Mouse (Mus musculus): Measurements from ENCODE around the gene Ppp1r12b. TPM values are rescaled to one million over a fixed set of nuclear protein-coding genes. Genes with fewer than 3 reads are reported as not detected.

Ppp1r12b gene
- polyA plus RNA-seq, 1 experiment: 16.0 TPM

GRCm38 (mm10) chr1:134817916-134818595 is 137.7 kb downstream of the Ppp1r12b start:
- DNase-seq: no peak
- no peak overlapping the region for H3K4me3 ChIP-seq (ENCODE audit: control insufficient read depth, insufficient read depth, low read length)
- H3K27me3 ChIP-seq (ENCODE audit: control insufficient read depth, insufficient read depth, low read length): no peaks in the 10 kb centered on the region
- no peaks in the 10 kb centered on the region for H3K4me1 ChIP-seq (replicated peaks; ENCODE audit: control insufficient read depth, insufficient read depth, low read length)
- H3K27ac ChIP-seq (ENCODE audit: control insufficient read depth, insufficient read depth, low read length): no peak overlapping the region
- WGBS: 97% methylated on average over 6 of the region's 6 CpGs
- no peaks in the 10 kb centered on the region for H3K36me3 ChIP-seq (ENCODE audit: control insufficient read depth, insufficient read depth, low read length)
- no peak for TF ChIP-seq CTCF (IDR thresholded peaks at IDR 0.05; ENCODE audit: borderline replicate concordance, control insufficient read depth, extremely low read depth, insufficient read depth, low read length, poor library complexity)

GRCm38 (mm10) chr1:134817120-134817519 is 138.6 kb downstream of the Ppp1r12b start:
- WGBS: 100% methylated on average over 1 of the region's 1 CpGs
- DNase-seq: no peak
- no peak overlapping the region for H3K4me3 ChIP-seq (ENCODE audit: control insufficient read depth, insufficient read depth, low read length)
- no peak overlapping the region for H3K27ac ChIP-seq (ENCODE audit: control insufficient read depth, insufficient read depth, low read length)
- TF ChIP-seq POLR2A (IDR thresholded peaks at IDR 0.05; ENCODE audit: control insufficient read depth, extremely low read depth, insufficient read depth, low read length, poor library complexity): no peak
- TF ChIP-seq CTCF (IDR thresholded peaks at IDR 0.05; ENCODE audit: borderline replicate concordance, control insufficient read depth, extremely low read depth, insufficient read depth, low read length, poor library complexity): no peak
- H3K36me3 ChIP-seq (ENCODE audit: control insufficient read depth, insufficient read depth, low read length): no peaks in the 10 kb centered on the region
- no peaks in the 10 kb centered on the region for H3K27me3 ChIP-seq (ENCODE audit: control insufficient read depth, insufficient read depth, low read length)
- no peaks in the 10 kb centered on the region for H3K4me1 ChIP-seq (replicated peaks; ENCODE audit: control insufficient read depth, insufficient read depth, low read length)

GRCm38 (mm10) chr1:134816617-134817016 is 139.1 kb downstream of the Ppp1r12b start:
- no peak for TF ChIP-seq POLR2A (IDR thresholded peaks at IDR 0.05; ENCODE audit: control insufficient read depth, extremely low read depth, insufficient read depth, low read length, poor library complexity)
- TF ChIP-seq CTCF (IDR thresholded peaks at IDR 0.05; ENCODE audit: borderline replicate concordance, control insufficient read depth, extremely low read depth, insufficient read depth, low read length, poor library complexity): no peak
- Histone ChIP-seq H3K27ac (ENCODE audit: control insufficient read depth, insufficient read depth, low read length) (no peak overlapping the region), H3K27me3 (ENCODE audit: control insufficient read depth, insufficient read depth, low read length) (no peaks in the 10 kb centered on the region), H3K4me3 (ENCODE audit: control insufficient read depth, insufficient read depth, low read length) (no peak overlapping the region), H3K36me3 (ENCODE audit: control insufficient read depth, insufficient read depth, low read length) (no peaks in the 10 kb centered on the region), H3K4me1 (replicated peaks; ENCODE audit: control insufficient read depth, insufficient read depth, low read length) (no peaks in the 10 kb centered on the region)
- DNase-seq: no peak
- WGBS: 90% methylated on average over 6 of the region's 6 CpGs

GRCm38 (mm10) chr1:134815748-134816147 is 140.0 kb downstream of the Ppp1r12b start:
- Histone ChIP-seq H3K36me3 (ENCODE audit: control insufficient read depth, insufficient read depth, low read length) (no peaks in the 10 kb centered on the region), H3K27ac (ENCODE audit: control insufficient read depth, insufficient read depth, low read length) (no peak overlapping the region), H3K27me3 (ENCODE audit: control insufficient read depth, insufficient read depth, low read length) (no peaks in the 10 kb centered on the region), H3K4me3 (ENCODE audit: control insufficient read depth, insufficient read depth, low read length) (no peak overlapping the region), H3K4me1 (replicated peaks; ENCODE audit: control insufficient read depth, insufficient read depth, low read length) (no peaks in the 10 kb centered on the region)
- no peak for TF ChIP-seq POLR2A (IDR thresholded peaks at IDR 0.05; ENCODE audit: control insufficient read depth, extremely low read depth, insufficient read depth, low read length, poor library complexity)
- no peak for TF ChIP-seq CTCF (IDR thresholded peaks at IDR 0.05; ENCODE audit: borderline replicate concordance, control insufficient read depth, extremely low read depth, insufficient read depth, low read length, poor library complexity)
- WGBS: 98% methylated on average over 3 of the region's 3 CpGs
- DNase-seq: no peak

GRCm38 (mm10) chr1:134805471-134805870 is 150.3 kb downstream of the Ppp1r12b start:
- no peak for DNase-seq
- TF ChIP-seq CTCF (IDR thresholded peaks at IDR 0.05; ENCODE audit: borderline replicate concordance, control insufficient read depth, extremely low read depth, insufficient read depth, low read length, poor library complexity) (no peak), POLR2A (IDR thresholded peaks at IDR 0.05; ENCODE audit: control insufficient read depth, extremely low read depth, insufficient read depth, low read length, poor library complexity) (no peak)
- H3K4me3 ChIP-seq (ENCODE audit: control insufficient read depth, insufficient read depth, low read length): no peak overlapping the region
- no peak overlapping the region for H3K27ac ChIP-seq (ENCODE audit: control insufficient read depth, insufficient read depth, low read length)
- H3K27me3 ChIP-seq (ENCODE audit: control insufficient read depth, insufficient read depth, low read length): no peaks in the 10 kb centered on the region
- 93% methylated on average over 9 of the region's 9 CpGs for WGBS
- no peaks in the 10 kb centered on the region for H3K36me3 ChIP-seq (ENCODE audit: control insufficient read depth, insufficient read depth, low read length)
- H3K4me1 ChIP-seq (replicated peaks; ENCODE audit: control insufficient read depth, insufficient read depth, low read length): no peaks in the 10 kb centered on the region

- no peak for DNase-seq
- TF ChIP-seq CTCF (IDR thresholded peaks at IDR 0.05; ENCODE audit: borderline replicate concordance, control insufficient read depth, extremely low read depth, insufficient read depth, low read length, poor library complexity) (no peak), POLR2A (IDR thresholded peaks at IDR 0.05; ENCODE audit: control insufficient read depth, extremely low read depth, insufficient read depth, low read length, poor library complexity) (no peak)
- Histone ChIP-seq H3K4me1 (replicated peaks; ENCODE audit: control insufficient read depth, insufficient read depth, low read length) (no peaks in the 10 kb centered on the region), H3K27me3 (ENCODE audit: control insufficient read depth, insufficient read depth, low read length) (no peaks in the 10 kb centered on the region), H3K27ac (ENCODE audit: control insufficient read depth, insufficient read depth, low read length) (no peak overlapping the region), H3K4me3 (ENCODE audit: control insufficient read depth, insufficient read depth, low read length) (no peak overlapping the region), H3K36me3 (ENCODE audit: control insufficient read depth, insufficient read depth, low read length) (no peaks in the 10 kb centered on the region)
- WGBS: 87% methylated on average over 5 of the region's 5 CpGs
Measured at GRCm38 (mm10) chr1:134804373-134804772, 151.4 kb downstream of the Ppp1r12b start.
